Mouse (Mus musculus) c-Kit-positive CD71-negative TER-119-negative erythroid progenitor cells, embryonic 14.5 days (primary cell): Measurements from ENCODE around the gene Ngfr.

Source experiments
- DNase-seq: peaks from one replicate; pipeline ENCODE4 v3.0.0-alpha.2; 2013; ENCODE audit warnings: low read depth

The Ngfr gene

GRCm38 (mm10) chr11:95567936-95568715 lies 19.4 kb downstream of the Ngfr start:
- DNase-seq, result no peak

GRCm38 (mm10) chr11:95567366-95567765 lies 20.2 kb downstream of the Ngfr start:
- no peak for DNase-seq

- DNase-seq, result no peak
These were observed 22.2 kb downstream of the Ngfr start for GRCm38 (mm10) chr11:95565327-95565726.

DNA sequence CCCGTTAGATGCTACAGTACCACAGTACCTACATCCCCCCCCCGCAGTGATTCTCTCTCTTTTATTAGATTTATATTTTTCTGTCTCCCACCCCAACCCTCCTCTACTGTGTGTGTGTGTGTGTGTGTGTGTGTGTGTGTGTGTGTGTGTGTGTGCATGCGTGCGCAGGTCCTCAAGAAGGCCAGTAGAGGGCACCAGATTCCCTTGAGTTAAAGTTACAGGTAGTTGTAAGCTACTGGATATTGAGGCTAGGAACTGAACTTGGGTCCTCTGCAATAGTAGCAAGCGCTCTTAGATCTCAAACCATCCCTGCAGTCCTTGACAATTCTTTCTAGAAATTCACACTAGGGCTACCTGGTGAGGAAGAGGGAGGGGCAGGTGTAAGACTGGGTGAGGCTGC lies 23.7 kb downstream of the Ngfr start:
- DNase-seq, result no peak

- no peak for DNase-seq
These were observed 26.8 kb downstream of the Ngfr start for GRCm38 (mm10) chr11:95560773-95561172.

- no peak for DNase-seq
These were observed 27.8 kb downstream of the Ngfr start for GRCm38 (mm10) chr11:95559761-95560160.

DNA sequence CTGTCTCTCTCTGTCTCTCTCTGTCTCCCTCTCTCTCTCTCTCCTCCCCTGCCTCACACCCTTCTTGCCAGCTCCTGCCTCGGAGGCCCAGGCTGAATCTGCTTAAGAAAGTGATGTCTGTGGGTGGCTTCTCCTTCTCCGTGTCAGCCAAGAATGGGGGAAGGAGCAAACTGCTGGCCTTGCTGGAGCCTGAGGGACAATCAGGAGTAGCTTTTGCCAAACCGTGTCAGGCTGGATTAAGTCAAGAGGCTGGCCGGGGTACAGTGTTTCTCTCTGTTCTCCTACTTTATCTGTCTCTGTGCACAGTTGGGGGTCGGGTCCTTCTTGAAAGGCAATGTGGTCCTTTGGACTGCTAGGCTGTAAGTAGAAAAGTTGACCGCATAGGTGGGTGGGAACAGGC lies 29.8 kb downstream of the Ngfr start:
- DNase-seq, result no peak

DNA sequence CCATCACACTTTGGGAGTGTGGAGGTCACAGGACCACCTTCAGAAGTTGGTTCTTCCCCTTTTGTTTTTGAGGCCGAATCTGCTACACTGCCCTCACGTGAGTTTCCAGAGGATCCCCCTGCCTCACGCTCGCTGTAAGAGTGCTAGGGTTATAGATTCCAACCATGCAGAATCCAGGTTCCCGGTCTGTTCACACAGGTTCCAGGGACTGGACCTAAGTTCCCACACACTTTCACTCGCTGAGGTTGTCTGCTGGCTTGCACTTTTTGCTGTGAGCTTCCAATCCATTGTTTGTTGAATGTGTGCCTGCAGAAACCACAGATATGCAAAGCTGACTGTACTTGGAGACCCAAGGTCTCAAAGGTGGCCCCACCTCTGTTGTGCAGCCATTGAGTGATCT lies 30.5 kb downstream of the Ngfr start:
- no peak for DNase-seq

DNA sequence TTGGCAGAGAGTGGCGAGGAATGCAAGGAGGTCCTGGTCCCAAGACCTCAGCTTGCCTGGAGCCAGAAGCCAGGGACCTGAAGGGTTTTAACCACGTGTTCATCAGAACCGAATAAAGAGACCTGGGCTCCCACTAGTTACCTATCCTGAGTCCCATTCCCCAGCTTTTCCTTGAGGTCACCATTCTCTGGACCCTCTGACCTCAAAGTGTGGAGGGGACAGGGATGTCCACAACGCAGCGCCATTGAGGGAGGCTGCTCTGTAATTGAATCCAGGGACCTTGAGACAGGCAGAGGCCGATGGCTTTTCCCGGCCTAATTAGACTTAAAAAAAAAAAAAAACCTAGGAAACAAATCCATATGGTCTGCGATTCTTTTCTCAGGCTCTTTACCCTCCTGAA lies 32.3 kb downstream of the Ngfr start:
- no peak for DNase-seq

GRCm38 (mm10) chr11:95550301-95551021 lies 37.1 kb downstream of the Ngfr start:
- no peak for DNase-seq

- DNase-seq, result no peak
These were observed 41.3 kb downstream of the Ngfr start for GRCm38 (mm10) chr11:95546021-95546782.

DNA sequence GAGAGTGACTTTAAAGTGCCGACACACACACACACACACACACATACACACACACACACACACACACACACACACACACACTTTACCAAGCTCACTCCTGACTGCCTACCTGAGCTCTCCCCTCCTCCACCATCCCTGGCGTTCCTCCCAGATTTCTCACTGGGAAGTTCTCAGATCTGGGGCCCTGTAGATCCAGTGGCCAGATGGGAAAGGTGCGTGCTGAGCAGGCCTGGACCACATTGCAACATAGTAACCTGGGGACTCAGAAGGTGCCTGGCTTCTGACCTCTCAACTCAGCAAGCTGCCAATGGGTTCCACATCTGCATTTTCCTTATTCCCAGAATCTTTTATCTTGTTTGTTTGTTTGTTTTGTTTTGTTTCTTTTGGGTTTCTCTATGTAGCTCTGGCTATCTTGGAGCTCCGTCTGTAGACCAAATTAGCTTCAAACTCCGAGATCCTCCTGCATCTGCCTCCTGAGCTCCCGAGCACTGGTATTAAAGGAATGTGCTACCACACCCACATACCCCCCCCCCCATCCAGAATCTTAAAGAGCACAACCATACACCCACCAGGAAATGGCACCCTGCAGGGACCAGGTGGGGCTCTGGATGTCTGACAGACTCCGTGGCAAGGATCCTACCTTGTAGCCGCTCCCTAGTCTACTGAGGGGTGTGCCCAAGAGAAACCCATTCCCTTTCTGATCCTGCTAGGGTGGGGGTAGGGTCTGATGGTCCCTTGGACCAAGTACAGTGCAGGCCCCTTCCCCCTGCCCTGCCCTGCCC lies 42.8 kb downstream of the Ngfr start:
- DNase-seq, result no peak

GRCm38 (mm10) chr11:95540637-95541385 lies 46.7 kb downstream of the Ngfr start:
- DNase-seq, result no peak

DNA sequence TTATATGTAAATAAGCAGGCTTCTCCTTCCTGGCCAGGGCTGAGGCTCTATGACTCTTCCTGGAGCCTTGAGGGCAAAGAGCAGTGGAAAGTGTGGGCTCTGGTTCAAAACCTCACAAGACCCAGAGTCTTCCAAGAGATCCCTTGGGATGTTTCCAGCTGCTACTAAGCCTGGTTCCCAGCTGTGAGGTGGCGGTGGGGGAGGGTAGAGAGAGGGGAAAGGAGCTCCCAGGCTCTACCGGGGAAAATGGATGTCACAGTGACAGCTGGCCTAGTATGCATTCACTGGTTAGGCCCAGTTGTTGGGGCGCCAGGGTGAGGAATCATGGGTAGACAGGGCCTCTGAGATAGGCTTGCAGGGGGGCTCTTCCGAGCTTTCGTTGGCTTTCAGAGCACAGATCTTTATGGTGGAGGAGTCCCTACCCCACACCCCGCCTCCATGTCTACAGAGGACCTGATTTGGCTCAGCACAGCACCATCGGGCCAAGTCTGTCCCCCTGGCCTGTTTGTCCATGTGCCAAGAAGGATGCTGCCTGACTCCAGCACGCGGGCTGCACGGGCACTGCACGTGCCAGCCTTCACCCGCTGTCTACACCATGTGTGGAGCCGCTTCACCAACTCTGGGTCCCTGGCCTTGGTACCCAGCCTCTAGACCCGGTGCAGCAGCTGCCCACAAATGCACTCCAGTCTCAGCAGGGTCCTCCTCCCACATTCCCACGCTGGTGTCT lies 49.0 kb downstream of the Ngfr start:
- no peak for DNase-seq

DNA sequence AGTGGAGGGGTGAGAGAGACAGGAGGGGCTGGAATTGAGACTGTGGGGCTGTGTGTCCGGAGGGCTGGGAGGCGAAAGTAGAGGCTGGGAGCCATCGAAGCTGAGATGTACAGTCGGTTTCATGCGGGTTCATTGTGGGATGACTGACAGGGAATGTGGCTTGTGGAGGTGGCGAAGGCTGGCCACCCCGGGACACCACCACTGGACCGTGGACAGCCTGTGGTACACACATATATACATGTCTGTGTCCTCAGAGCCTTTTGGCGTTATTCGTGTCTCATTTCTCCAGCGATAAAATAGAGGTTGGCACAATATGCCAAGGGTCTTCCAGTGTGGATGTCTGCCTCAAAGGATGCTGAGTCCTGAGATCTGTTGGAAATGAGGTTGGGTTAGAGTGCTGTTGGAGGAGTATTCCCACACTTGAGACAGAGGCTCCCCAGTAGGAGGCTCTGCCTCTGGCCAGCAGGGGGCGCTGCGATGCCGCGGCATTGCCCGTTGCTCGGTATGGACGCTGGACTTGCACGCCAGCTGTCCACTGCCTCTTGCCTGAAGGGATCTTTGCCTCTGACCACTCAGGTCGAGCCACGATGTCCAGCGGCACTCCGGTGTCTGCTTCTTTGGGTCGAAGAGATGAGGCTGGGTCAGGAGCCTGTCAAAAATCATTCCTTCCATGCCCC lies 53.9 kb downstream of the Ngfr start:
- peak; percentile 59 for DNase-seq

- no peak for DNase-seq
These were observed 55.0 kb downstream of the Ngfr start for GRCm38 (mm10) chr11:95532353-95533072.

DNA sequence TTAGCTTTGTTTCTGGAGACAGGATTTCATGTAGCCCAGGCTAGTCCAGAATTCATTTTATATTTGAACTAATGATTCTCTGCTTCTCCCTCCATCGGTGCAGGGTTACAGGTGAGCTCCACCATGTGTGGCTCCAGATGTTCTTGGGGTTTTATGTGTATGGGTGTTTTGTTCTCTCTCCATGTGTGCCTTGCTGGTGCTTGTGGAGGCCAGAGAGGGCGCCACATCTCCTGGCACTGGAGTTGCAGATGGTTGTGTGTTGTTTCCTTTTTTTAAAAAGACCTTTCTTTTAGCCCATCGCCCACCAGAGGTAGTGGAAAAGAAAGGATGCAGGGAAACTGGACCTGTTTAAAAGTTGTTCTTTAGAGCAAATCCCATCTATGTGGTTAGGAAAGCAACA lies 59.3 kb downstream of the Ngfr start:
- no peak for DNase-seq

DNA sequence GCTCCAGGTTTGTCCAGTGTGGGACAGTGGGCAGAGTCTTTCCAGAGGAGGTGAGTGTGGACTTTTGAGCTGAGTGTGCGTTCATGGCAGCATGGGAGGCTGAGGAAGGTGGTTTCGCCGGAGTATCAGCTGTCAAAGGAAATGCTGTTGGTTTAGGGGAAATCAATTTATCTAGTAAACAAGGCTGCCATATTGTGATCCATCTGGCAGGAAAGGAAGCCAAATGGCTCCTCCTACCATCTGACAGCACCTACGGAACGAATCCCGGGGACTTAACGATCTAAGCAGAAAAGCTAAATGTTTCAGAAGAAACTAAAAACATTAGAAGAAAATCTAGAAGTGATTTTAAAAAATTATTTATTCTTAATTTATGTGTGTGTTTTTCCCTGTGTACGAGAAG lies 60.2 kb downstream of the Ngfr start:
- DNase-seq, result no peak

GRCm38 (mm10) chr11:95521563-95521962 lies 66.0 kb downstream of the Ngfr start:
- DNase-seq, result peak; percentile 62
